Mouse (Mus musculus): ENCODE data around the gene Pde10a.

The Pde10a gene

GRCm38 (mm10) chr17:8841897-8842540 lies 316.8 kb downstream of the Pde10a start:
- DNase-seq (ENCODE audit: low read depth, low spot score), result no peak

- no peak for DNase-seq (ENCODE audit: low read depth, low spot score)
Measured at GRCm38 (mm10) chr17:8842662-8843061, 317.5 kb downstream of the Pde10a start.

GRCm38 (mm10) chr17:8843941-8844340 lies 318.8 kb downstream of the Pde10a start:
- no peak for DNase-seq (ENCODE audit: low read depth, low spot score)

- no peak for DNase-seq (ENCODE audit: low read depth, low spot score)
Measured at GRCm38 (mm10) chr17:8846506-8846905, 321.3 kb downstream of the Pde10a start.

- no peak for DNase-seq (ENCODE audit: low read depth, low spot score)
Measured at GRCm38 (mm10) chr17:8847558-8847957, 322.4 kb downstream of the Pde10a start.

GRCm38 (mm10) chr17:8851846-8852245 lies 326.7 kb downstream of the Pde10a start:
- DNase-seq (ENCODE audit: low read depth, low spot score), result no peak

GRCm38 (mm10) chr17:8856430-8857371 lies 331.5 kb downstream of the Pde10a start:
- peak; percentile 74 for DNase-seq (ENCODE audit: low read depth, low spot score)

- no peak for DNase-seq (ENCODE audit: low read depth, low spot score)
Measured at GRCm38 (mm10) chr17:8858636-8859421, 333.7 kb downstream of the Pde10a start.

GRCm38 (mm10) chr17:8859489-8859888 lies 334.3 kb downstream of the Pde10a start:
- no peak for DNase-seq (ENCODE audit: low read depth, low spot score)

GRCm38 (mm10) chr17:8864638-8865497 lies 339.7 kb downstream of the Pde10a start:
- no peak for DNase-seq (ENCODE audit: low read depth, low spot score)

GRCm38 (mm10) chr17:8867331-8868237 lies 342.4 kb downstream of the Pde10a start:
- no peak for DNase-seq (ENCODE audit: low read depth, low spot score)

GRCm38 (mm10) chr17:8869287-8869686 lies 344.1 kb downstream of the Pde10a start:
- no peak for DNase-seq (ENCODE audit: low read depth, low spot score)

- DNase-seq (ENCODE audit: low read depth, low spot score), result no peak
Measured at GRCm38 (mm10) chr17:8870848-8871247, 345.7 kb downstream of the Pde10a start.

GRCm38 (mm10) chr17:8871396-8871795 lies 346.2 kb downstream of the Pde10a start:
- DNase-seq (ENCODE audit: low read depth, low spot score), result no peak

- DNase-seq (ENCODE audit: low read depth, low spot score), result no peak
Measured at GRCm38 (mm10) chr17:8871997-8872593, 346.9 kb downstream of the Pde10a start.

- DNase-seq (ENCODE audit: low read depth, low spot score), result no peak
Measured at GRCm38 (mm10) chr17:8872611-8873010, 347.4 kb downstream of the Pde10a start.

- DNase-seq (ENCODE audit: low read depth, low spot score), result no peak
Measured at GRCm38 (mm10) chr17:8878056-8878455, 352.9 kb downstream of the Pde10a start.

GRCm38 (mm10) chr17:8881711-8882110 lies 356.5 kb downstream of the Pde10a start:
- DNase-seq (ENCODE audit: low read depth, low spot score), result no peak

GRCm38 (mm10) chr17:8884691-8885090 lies 359.5 kb downstream of the Pde10a start:
- no peak for DNase-seq (ENCODE audit: low read depth, low spot score)

- DNase-seq (ENCODE audit: low read depth, low spot score), result no peak
Measured at GRCm38 (mm10) chr17:8885830-8886229, 360.7 kb downstream of the Pde10a start.

Data from A20 (cell line).